Mouse (Mus musculus) liver, embryonic 12.5 days (tissue): ENCODE measurements at regions not wholly inside any gene's neighbourhood (a gene's known extent, or its start where the extent isn't known, plus 50 kb on each side); places are given as distances from the start of the nearest gene placed in this dataset.

Source experiments
- ATAC-seq: fragments of 200-750 bp; cut with Nextera tagmentation; 2 replicates; pipeline ENCODE4 v1.8.0; 2017; ENCODE audit warnings: moderate number of reproducible peaks, mild to moderate bottlenecking, moderate library complexity
- H3K27ac ChIP-seq: fragments of 300-500 bp; sonication (generic); 2 replicates; pipeline ENCODE4 v1.5.1; 2016; ENCODE audit warnings: mild to moderate bottlenecking
- H3K27me3 ChIP-seq: fragments of 300-500 bp; sonication (generic); replicated peaks from 2 replicates; pipeline ENCODE4 v1.6.1; 2016; ENCODE audit warnings: mild to moderate bottlenecking, moderate library complexity
- H3K36me3 ChIP-seq: fragments of 300-500 bp; sonication (generic); 2 replicates; pipeline ENCODE4 v1.6.1; 2016; ENCODE audit warnings: mild to moderate bottlenecking, moderate library complexity
- H3K4me1 ChIP-seq: fragments of 300-500 bp; sonication (generic); 2 replicates; pipeline ENCODE4 v1.6.1; 2016
- H3K4me2 ChIP-seq: fragments of 300-500 bp; sonication (generic); 2 replicates; pipeline ENCODE4 v1.6.1; 2016; ENCODE audit warnings: mild to moderate bottlenecking, moderate library complexity
- H3K4me3 ChIP-seq: fragments of 300-500 bp; sonication (generic); 2 replicates; pipeline ENCODE4 v1.5.1; 2016; ENCODE audit warnings: mild to moderate bottlenecking, moderate library complexity
- H3K9ac ChIP-seq: fragments of 300-500 bp; sonication (generic); 2 replicates; pipeline ENCODE4 v1.6.1; 2016; ENCODE audit warnings: mild to moderate bottlenecking, moderate library complexity
- H3K9me3 ChIP-seq: fragments of 300-500 bp; sonication (generic); replicated peaks from 2 replicates; pipeline ENCODE4 v1.6.1; 2016; ENCODE audit warnings: mild to moderate bottlenecking, moderate library complexity
- WGBS: fragments of 180-500 bp; shearing (Covaris S2); methylation state at CpG from one replicate; pipeline ENCODE4 v1.1.7; 2016; ENCODE audit not compliant: insufficient replicate concordance; 5-methylcytosine and 5-hydroxymethylcytosine counted together

DNA sequence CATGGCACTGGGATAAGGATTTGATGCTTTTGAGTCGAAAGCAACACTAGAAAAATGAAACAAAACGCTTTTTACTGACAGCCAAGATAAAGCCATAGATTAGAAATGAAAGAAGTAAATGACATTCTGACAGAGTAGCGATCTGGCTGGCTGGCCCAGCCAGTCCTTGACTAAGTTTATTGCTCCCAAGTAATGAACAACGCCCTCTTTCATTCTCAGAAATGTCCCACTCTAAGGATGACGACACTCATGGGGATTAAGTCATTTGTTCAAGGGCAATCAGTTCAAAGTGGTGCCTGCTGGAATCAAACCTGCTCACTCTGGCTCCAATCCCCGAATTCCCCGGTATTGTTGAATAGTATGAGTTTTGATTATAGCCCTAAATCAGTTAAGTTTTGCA is 231.1 kb upstream of the F930015N05Rik start:
- Histone ChIP-seq H3K27me3 (no peaks in the 10 kb centered on the region), H3K36me3 (no peaks in the 10 kb centered on the region), H3K9ac (no peak overlapping the region), H3K4me1 (no peaks in the 10 kb centered on the region), H3K27ac (no peak overlapping the region), H3K9me3 (no peaks in the 10 kb centered on the region), H3K4me3 (no peak overlapping the region), H3K4me2 (no peak overlapping the region)
- WGBS: 62% methylated on average over 7 of the region's 7 CpGs
- ATAC-seq: no peak

- WGBS: 30% methylated on average over 3 of the region's 3 CpGs
- no peak overlapping the region for H3K9ac ChIP-seq
- no peak for ATAC-seq
These were observed 235.4 kb upstream of the F930015N05Rik start for GRCm38 (mm10) chr11:64671898-64672297.

GRCm38 (mm10) chr11:64673546-64673945 is 237.1 kb upstream of the F930015N05Rik start:
- WGBS: 52% methylated on average over 4 of the region's 4 CpGs
- no peak overlapping the region for H3K9ac ChIP-seq
- no peak for ATAC-seq
- H3K4me3 ChIP-seq: no peak overlapping the region
- 0 out of 2 replicates have a peak, but pooled peaks cover 7% of the 10 kb centered on the region for H3K9me3 ChIP-seq
- no peak overlapping the region for H3K4me2 ChIP-seq
- H3K4me1 ChIP-seq: no peaks in the 10 kb centered on the region
- H3K27me3 ChIP-seq: no peaks in the 10 kb centered on the region
- H3K27ac ChIP-seq: no peak overlapping the region
- H3K36me3 ChIP-seq: no peaks in the 10 kb centered on the region

More at GRCm38 (mm10) chr11:64671898-64672297, 235.4 kb upstream of the F930015N05Rik start:
- no peak overlapping the region for H3K27ac ChIP-seq
- H3K9me3 ChIP-seq: 0 out of 2 replicates have a peak, but pooled peaks cover 4% of the 10 kb centered on the region
- no peak overlapping the region for H3K4me3 ChIP-seq
- no peak overlapping the region for H3K4me2 ChIP-seq
- no peaks in the 10 kb centered on the region for H3K27me3 ChIP-seq
- no peaks in the 10 kb centered on the region for H3K4me1 ChIP-seq
- H3K36me3 ChIP-seq: no peaks in the 10 kb centered on the region

DNA sequence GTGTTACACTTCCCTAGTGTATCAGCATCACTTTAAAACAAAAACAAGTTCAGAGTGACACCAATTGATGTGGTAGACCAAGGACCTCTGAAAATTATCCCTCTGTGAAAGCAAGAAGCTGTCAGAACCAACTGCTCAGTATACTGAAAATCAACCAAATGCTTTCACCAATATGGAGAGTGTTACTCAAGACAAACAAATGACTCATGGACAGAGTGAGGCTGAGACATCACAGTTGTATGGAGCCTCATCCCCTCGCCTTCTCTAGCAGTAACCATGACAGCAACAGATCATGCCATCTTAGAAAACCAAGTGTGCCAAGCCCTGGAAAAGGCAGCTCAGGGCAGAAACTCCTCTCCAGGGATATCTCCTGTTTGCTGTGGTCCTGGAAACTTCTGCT is 267.3 kb upstream of the F930015N05Rik start:
- no peaks in the 10 kb centered on the region for H3K9me3 ChIP-seq
- no peak for ATAC-seq
- no peaks in the 10 kb centered on the region for H3K4me1 ChIP-seq
- no peaks in the 10 kb centered on the region for H3K27me3 ChIP-seq
- H3K36me3 ChIP-seq: no peaks in the 10 kb centered on the region
- H3K4me3 ChIP-seq: no peak overlapping the region
- 38% methylated on average over 1 of the region's 1 CpGs for WGBS
- H3K4me2 ChIP-seq: no peak overlapping the region
- H3K27ac ChIP-seq: no peak overlapping the region
- no peak overlapping the region for H3K9ac ChIP-seq

- Histone ChIP-seq H3K36me3 (no peaks in the 10 kb centered on the region), H3K9ac (no peak overlapping the region), H3K9me3 (no peaks in the 10 kb centered on the region), H3K27me3 (no peaks in the 10 kb centered on the region), H3K4me3 (no peak overlapping the region), H3K4me1 (no peaks in the 10 kb centered on the region), H3K27ac (no peak overlapping the region), H3K4me2 (no peak overlapping the region)
- no peak for ATAC-seq
- 44% methylated on average over 2 of the region's 2 CpGs for WGBS
These were observed 267.0 kb upstream of the Elac2 start for GRCm38 (mm10) chr11:64711801-64712200.

DNA sequence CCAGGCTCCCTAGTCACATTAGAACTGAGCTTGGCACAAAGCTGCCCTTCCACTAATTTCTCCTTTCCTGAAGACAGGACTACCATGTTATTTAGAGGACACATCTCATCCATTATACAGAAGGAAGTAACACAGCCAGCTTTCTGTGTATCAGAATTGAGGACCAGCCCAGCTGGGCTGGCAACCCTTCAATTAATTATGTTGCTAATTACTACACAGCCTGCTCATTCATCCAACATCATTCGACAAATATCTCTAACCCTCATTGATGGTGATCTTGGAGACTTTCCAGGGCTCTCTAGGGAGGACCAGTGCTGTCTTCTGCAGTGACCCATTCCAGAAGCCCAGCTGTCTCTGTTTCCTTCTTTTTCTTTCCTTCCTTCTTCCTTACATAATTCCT is 263.7 kb upstream of the Elac2 start:
- H3K4me1 ChIP-seq: no peaks in the 10 kb centered on the region
- no peaks in the 10 kb centered on the region for H3K9me3 ChIP-seq
- WGBS: 30% methylated on average over 1 of the region's 1 CpGs
- ATAC-seq: no peak
- no peak overlapping the region for H3K27ac ChIP-seq
- no peaks in the 10 kb centered on the region for H3K27me3 ChIP-seq
- H3K9ac ChIP-seq: no peak overlapping the region
- no peak overlapping the region for H3K4me2 ChIP-seq
- no peaks in the 10 kb centered on the region for H3K36me3 ChIP-seq
- H3K4me3 ChIP-seq: no peak overlapping the region

DNA sequence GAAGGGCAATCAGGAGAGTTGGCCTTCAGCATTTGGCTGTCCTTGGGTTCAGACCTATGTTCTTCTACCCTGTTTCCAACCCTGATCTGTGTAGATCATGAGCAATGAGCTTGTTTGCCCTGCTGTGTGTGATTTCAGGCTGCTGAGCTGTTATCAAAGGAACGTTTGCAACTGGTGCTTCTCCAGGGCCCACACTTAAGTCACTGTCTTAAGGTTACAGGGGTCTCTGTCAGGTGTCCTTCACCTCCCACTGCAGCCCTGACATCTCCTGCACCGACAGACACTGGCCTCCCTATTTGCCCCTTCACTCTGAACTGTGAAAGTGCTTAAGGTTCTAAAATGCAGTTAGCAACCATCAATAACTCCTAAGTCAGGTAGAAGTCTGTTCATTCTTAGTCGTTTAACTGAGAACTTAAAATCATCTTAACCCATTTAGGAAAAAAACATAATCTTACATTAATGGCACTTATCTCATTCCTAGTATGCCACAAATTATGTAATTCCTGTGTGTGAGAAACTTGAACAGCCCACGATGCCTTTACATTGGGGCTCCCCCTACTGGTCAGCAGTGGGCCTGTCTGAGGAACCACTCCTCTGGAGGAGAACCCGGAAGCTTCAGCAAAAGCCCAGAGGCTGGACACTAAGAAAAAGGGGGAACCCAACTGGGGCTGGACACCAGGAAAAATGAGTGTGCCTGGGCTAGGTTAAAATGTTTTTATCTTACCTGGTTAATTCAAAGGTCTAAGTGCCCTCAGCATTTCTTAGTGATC is 260.3 kb upstream of the Elac2 start:
- no peak for ATAC-seq
- Histone ChIP-seq H3K4me3 (no peak overlapping the region), H3K27me3 (no peaks in the 10 kb centered on the region), H3K9me3 (no peaks in the 10 kb centered on the region), H3K36me3 (no peaks in the 10 kb centered on the region), H3K27ac (no peak overlapping the region), H3K9ac (no peak overlapping the region), H3K4me2 (no peak overlapping the region), H3K4me1 (no peaks in the 10 kb centered on the region)
- WGBS: 17% methylated on average over 5 of the region's 5 CpGs

DNA sequence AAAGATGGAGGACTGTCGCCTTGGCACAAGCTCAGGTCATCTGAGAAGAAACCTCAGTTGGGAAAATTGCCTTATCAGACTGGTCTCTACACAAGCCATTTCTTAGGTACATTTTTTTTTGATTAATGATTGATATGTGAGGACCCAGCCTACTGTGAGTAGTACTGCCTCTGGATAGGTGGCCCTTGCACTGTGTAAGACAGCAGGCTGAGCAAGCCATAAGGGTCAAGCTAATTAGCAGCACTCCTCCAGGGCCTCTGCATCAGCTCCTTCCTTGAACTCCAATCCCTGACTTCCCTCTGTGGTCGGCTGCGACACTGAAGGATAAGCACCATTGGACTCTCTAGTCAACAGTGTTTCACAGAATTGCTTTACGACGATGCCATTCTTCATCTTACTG is 252.6 kb upstream of the Elac2 start:
- Histone ChIP-seq H3K9ac (no peak overlapping the region), H3K27ac (no peak overlapping the region), H3K27me3 (no peaks in the 10 kb centered on the region), H3K4me1 (no peaks in the 10 kb centered on the region), H3K4me2 (no peak overlapping the region), H3K4me3 (no peak overlapping the region), H3K9me3 (no peaks in the 10 kb centered on the region), H3K36me3 (no peaks in the 10 kb centered on the region)
- 77% methylated on average over 5 of the region's 5 CpGs for WGBS
- no peak for ATAC-seq

DNA sequence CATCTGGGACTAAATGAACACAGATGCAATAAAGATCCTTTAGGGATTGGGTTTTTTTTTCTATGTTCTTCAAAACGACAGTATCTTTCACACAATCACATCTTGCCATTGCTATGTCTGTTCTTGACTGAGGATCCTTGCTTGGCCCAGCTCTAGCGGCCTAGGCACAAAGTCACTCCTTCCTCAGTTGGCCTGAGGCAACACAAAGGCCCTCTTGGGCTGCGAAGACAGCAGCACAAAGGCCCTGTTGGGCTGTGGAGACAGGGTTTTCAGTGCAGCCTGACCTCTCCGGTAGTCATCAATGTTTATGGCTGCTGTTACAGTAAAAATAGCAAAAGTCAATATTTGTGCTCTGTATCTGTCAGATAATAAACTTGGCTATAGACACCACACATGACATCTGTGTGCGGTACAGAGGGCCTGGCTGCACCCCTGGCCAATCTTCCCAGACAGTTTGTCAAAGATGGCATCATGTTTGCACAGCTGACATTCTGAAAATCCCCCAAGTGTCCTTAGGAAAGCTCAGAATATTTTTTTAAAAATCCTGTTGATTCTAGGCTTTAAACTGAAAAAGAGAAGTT is 250.9 kb upstream of the Elac2 start:
- no peaks in the 10 kb centered on the region for H3K36me3 ChIP-seq
- H3K27me3 ChIP-seq: no peaks in the 10 kb centered on the region
- no peak overlapping the region for H3K4me3 ChIP-seq
- H3K27ac ChIP-seq: no peak overlapping the region
- no peak for ATAC-seq
- no peaks in the 10 kb centered on the region for H3K4me1 ChIP-seq
- WGBS: 62% methylated on average over 5 of the region's 5 CpGs
- no peak overlapping the region for H3K4me2 ChIP-seq
- H3K9ac ChIP-seq: no peak overlapping the region
- H3K9me3 ChIP-seq: no peaks in the 10 kb centered on the region

GRCm38 (mm10) chr11:64738948-64739347 is 239.9 kb upstream of the Elac2 start:
- H3K9ac ChIP-seq: no peak overlapping the region

DNA sequence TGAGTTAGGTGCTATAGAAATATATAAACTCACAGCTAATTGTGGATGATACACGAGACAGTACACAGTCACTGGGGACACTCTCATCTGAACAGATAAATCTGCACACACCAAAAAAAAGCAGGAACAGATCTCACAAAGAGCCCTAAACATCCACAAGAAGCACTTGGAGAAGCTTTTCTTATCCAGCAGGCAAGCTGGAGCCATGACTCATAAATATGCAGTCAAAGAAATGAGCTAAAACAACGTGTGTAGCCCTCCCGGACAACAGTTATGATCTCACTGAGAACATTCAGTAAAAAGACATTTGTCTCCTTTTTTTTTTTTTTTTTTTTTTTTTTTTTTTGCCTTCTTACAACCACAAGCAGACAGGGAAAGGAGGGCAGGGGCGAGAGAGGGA is 235.1 kb upstream of the Elac2 start:
- no peak for ATAC-seq
- Histone ChIP-seq H3K4me2 (no peak overlapping the region), H3K4me3 (no peak overlapping the region), H3K27ac (no peak overlapping the region), H3K4me1 (no peaks in the 10 kb centered on the region), H3K9me3 (no peaks in the 10 kb centered on the region), H3K27me3 (no peaks in the 10 kb centered on the region), H3K9ac (no peak overlapping the region), H3K36me3 (no peaks in the 10 kb centered on the region)
- 56% methylated on average over 4 of the region's 4 CpGs for WGBS

More at GRCm38 (mm10) chr11:64738948-64739347, 239.9 kb upstream of the Elac2 start:
- no peaks in the 10 kb centered on the region for H3K36me3 ChIP-seq
- no peaks in the 10 kb centered on the region for H3K9me3 ChIP-seq
- H3K27ac ChIP-seq: no peak overlapping the region
- ATAC-seq: no peak
- H3K4me1 ChIP-seq: no peaks in the 10 kb centered on the region
- 72% methylated on average over 7 of the region's 7 CpGs for WGBS
- H3K4me3 ChIP-seq: no peak overlapping the region
- H3K27me3 ChIP-seq: no peaks in the 10 kb centered on the region
- H3K4me2 ChIP-seq: no peak overlapping the region

DNA sequence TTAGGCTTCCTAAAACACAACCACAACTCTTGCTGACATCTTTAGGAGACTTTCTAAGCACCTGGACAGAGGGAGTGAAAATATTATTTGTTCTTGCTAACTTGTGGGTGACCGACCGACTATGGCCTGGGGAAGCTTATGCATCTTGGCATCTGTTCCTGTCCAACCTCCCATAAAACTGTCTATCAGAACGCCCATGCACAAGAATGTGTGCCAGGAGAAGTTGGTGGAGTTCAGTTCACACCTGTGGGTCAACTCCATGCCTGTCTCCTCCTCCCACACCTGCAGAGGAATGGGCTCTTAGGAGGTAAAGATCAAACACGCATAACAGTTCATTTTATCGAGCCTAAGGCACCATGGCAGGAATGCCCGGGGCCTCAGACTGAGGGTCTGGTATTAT is 232.7 kb upstream of the Elac2 start:
- Histone ChIP-seq H3K27ac (no peak overlapping the region), H3K9me3 (no peaks in the 10 kb centered on the region), H3K4me3 (no peak overlapping the region), H3K9ac (no peak overlapping the region), H3K27me3 (no peaks in the 10 kb centered on the region), H3K4me1 (no peaks in the 10 kb centered on the region), H3K36me3 (no peaks in the 10 kb centered on the region), H3K4me2 (no peak overlapping the region)
- no peak for ATAC-seq
- WGBS: 69% methylated on average over 6 of the region's 6 CpGs
